8 mouse cellular contexts compared by ENCODE assay signal in genomic region chr4:41696930-41697841, GRCm38 (mm10). TPM values are rescaled to one million over a fixed set of nuclear protein-coding genes. Genes with fewer than 3 reads are reported as not detected.
DNase-seq lines count a peak whose midpoint lies in the region; ATAC-seq lines count a peak whose summit lies in the region.
"Not testable (repeated sequence)": the region's sequence is repeated elsewhere in the genome, so short reads cannot be mapped to it uniquely, and the experiment has no call there.

TSS of gene Cntfr (minus strand) at chr4:41697089.

- peak; percentile 54 for DNase-seq in CD4-positive helper T cell, adult 2 months (ENCODE audit: low read depth, low spot score)
- peak; percentile 44 for DNase-seq in c-Kit-positive CD71-positive TER-119-negative erythroid progenitor cells, embryonic 14.5 days (ENCODE audit: low read depth)
- DNase-seq in kidney, postnatal 10 days: peak; percentile 91
- DNase-seq in liver, embryonic 11.5 days (ENCODE audit: low spot score): peak; percentile 65
- peak; percentile 82 for DNase-seq in neural tube, embryonic 10.5 days (ENCODE audit: extremely low spot score, low spot score)

- H3K4me2 ChIP-seq in forebrain, embryonic 12.5 days: peak within 1 kb of the TSS; percentile 47
- peak within 1 kb of the TSS; percentile 52 for H3K4me2 ChIP-seq in heart, embryonic 15.5 days
- H3K4me2 ChIP-seq in liver, embryonic 11.5 days: not testable (repeated sequence)
- 0 out of 2 replicates have a peak within 1 kb of the TSS, but pooled peaks have one; percentile 19 for H3K4me2 ChIP-seq in stomach, embryonic 15.5 days

- not testable (repeated sequence) for H3K27me3 ChIP-seq in forebrain, embryonic 12.5 days; heart, embryonic 15.5 days; stomach, embryonic 15.5 days (replicated peaks)
- peaks cover 14% of the 10 kb centered on the region for H3K27me3 ChIP-seq in liver, embryonic 11.5 days (replicated peaks; ENCODE audit: control insufficient read depth, insufficient read depth, low read length)

- H3K4me3 ChIP-seq in forebrain, embryonic 12.5 days (replicated peaks); liver, embryonic 11.5 days (ENCODE audit: low read depth, low read length); stomach, embryonic 15.5 days (replicated peaks): not testable (repeated sequence)
- H3K4me3 ChIP-seq in heart, embryonic 15.5 days: peak within 1 kb of the TSS; percentile 21; the same call in 1 of the 2 replicates

- not testable (repeated sequence) for ATAC-seq in forebrain, embryonic 12.5 days (ENCODE audit: low FRiP score); heart, embryonic 15.5 days (replicated peaks; ENCODE audit: insufficient number of reproducible peaks, insufficient read depth, low FRiP score, low read depth); liver, embryonic 11.5 days (replicated peaks; ENCODE audit: low FRiP score); stomach, embryonic 15.5 days (ENCODE audit: insufficient read depth, low FRiP score, low read depth)

- H3K9ac ChIP-seq in forebrain, embryonic 12.5 days; heart, embryonic 15.5 days; liver, embryonic 11.5 days (ENCODE audit: low read depth, low read length); stomach, embryonic 15.5 days: not testable (repeated sequence)

- WGBS in forebrain, embryonic 12.5 days: 14% methylated on average over 29 of the region's 40 CpGs
- 8% methylated on average over 34 of the region's 40 CpGs for WGBS in heart, embryonic 15.5 days
- 15% methylated on average over 31 of the region's 40 CpGs for whole genome bisulfite sequencing in liver, embryonic 11.5 days
- 13% methylated on average over 31 of the region's 40 CpGs for WGBS in stomach, embryonic 15.5 days

- not testable (repeated sequence) for H3K36me3 ChIP-seq in forebrain, embryonic 12.5 days (replicated peaks); heart, embryonic 15.5 days; liver, embryonic 11.5 days (ENCODE audit: control insufficient read depth, insufficient read depth, low read length); stomach, embryonic 15.5 days

- not testable (repeated sequence) for H3K27ac ChIP-seq in forebrain, embryonic 12.5 days; heart, embryonic 15.5 days; liver, embryonic 11.5 days (ENCODE audit: low read depth, low read length); stomach, embryonic 15.5 days

- not testable (repeated sequence) for H3K4me1 ChIP-seq in forebrain, embryonic 12.5 days; heart, embryonic 15.5 days (replicated peaks); liver, embryonic 11.5 days (replicated peaks; ENCODE audit: control insufficient read depth, insufficient read depth, low read length); stomach, embryonic 15.5 days

- not testable (repeated sequence) for H3K9me3 ChIP-seq in forebrain, embryonic 12.5 days; heart, embryonic 15.5 days (replicated peaks); liver, embryonic 11.5 days (ENCODE audit: control insufficient read depth, low read length); stomach, embryonic 15.5 days

RNA-seq across cellular contexts. Expression of gene Cntfr, which starts in this region (rescaled TPM):
- 21.9 and 28.3 TPM in 2 replicates for polyA plus RNA-seq in forebrain, embryonic 12.5 days (2016; fragmentation: Nextera tagmentation; extraction: Ambion mirVana)
- 2.0 and 3.9 TPM in 2 replicates for polyA plus RNA-seq in heart, embryonic 15.5 days (2015; fragmentation: Nextera tagmentation; extraction: Ambion mirVana)
- polyA plus RNA-seq in liver, embryonic 11.5 days (2014; fragmentation: Nextera tagmentation; extraction: Ambion mirVana): 5.2 and 6.0 TPM in 2 replicates
- 8.3 and 11.8 TPM in 2 replicates for polyA plus RNA-seq in stomach, embryonic 15.5 days (2015; fragmentation: Nextera tagmentation; extraction: Ambion mirVana)
